Mouse (Mus musculus): ENCODE results near the gene Slc7a1. TPM values are rescaled to one million over a fixed set of nuclear protein-coding genes. Genes with fewer than 3 reads are reported as not detected.

Slc7a1 gene
- polyA plus RNA-seq, 1 experiment from 2014 or later, result 23.0 TPM

DNA sequence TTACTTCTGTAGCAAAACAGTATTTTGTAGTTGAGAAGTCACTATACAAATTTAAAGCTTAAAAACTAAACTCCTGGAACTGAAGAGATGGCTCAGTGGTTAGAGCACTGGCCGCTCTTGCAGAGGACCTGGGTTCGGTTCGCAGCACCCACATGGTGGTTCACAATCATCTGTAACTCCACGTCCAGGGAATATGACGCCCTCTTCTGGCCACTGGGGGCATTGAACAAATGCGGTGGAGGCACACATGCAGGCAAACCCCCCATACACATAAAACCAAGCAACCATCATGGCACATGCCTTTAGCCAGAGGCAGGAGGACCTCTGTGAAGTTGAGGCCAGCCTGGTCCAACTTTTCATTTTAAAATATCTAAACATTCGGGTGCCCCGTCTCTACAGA, 23.3 kb downstream of the Slc7a1 start:
- no peak overlapping the region for H3K4me3 ChIP-seq (ENCODE audit: control insufficient read depth in 1 of 2, insufficient read depth in 1 of 2, low read depth in 1 of 2, low read length in 2 of 2)
- H3K9me3 ChIP-seq (ENCODE audit: control insufficient read depth, low read length), result peaks cover 7% of the 10 kb centered on the region
- H3K4me1 ChIP-seq (ENCODE audit: control insufficient read depth in 2 of 2, insufficient read depth in 2 of 2, low read length in 2 of 2), result peaks cover 8% of the 10 kb centered on the region in 2 experiments; a peak in 3 of 4 replicates
- H3K9ac ChIP-seq (ENCODE audit: low read length), result no peak overlapping the region
- H3K4me2 ChIP-seq (ENCODE audit: low read length), result no peak overlapping the region
- H3K36me3 ChIP-seq (ENCODE audit: control insufficient read depth, insufficient read depth, low read length), result 0 out of 2 replicates have a peak, but pooled peaks cover 9% of the 10 kb centered on the region
- H3K27me3 ChIP-seq (ENCODE audit: control insufficient read depth, insufficient read depth, low read length), result no peaks in the 10 kb centered on the region
- WGBS, result 94% methylated on average over 8 of the region's 8 CpGs
- ATAC-seq (ENCODE audit: insufficient number of reproducible peaks, insufficient read depth, low FRiP score, low read depth), result no peak
- no peak overlapping the region for H3K27ac ChIP-seq (replicated peaks in 1 of 2; ENCODE audit: control insufficient read depth in 1 of 2, insufficient read depth in 1 of 2, low read depth in 2 of 2, low read length in 2 of 2)

DNA sequence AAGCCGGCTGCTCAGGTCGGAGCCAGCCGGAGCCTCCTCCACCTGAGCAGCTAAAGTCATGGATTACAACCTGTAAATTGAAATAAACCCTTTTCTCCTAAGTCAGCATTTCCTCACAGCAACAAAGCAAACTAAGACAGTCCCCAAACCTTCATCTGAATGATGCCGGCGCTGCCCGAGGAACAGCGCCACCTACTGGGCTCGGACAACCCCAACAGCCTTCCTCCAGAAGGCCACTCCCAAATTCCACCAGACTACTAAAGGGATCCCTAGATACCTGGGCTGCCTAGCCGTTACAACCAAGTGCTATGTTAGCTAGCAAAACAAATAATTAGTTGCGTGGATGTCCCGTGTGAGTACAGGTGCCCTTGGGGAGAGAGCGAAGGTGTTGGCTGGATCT, 24.2 kb downstream of the Slc7a1 start:
- Histone ChIP-seq H3K4me3 (ENCODE audit: control insufficient read depth in 1 of 2, insufficient read depth in 1 of 2, low read depth in 1 of 2, low read length in 2 of 2) (no peak overlapping the region), H3K9me3 (ENCODE audit: control insufficient read depth, low read length) (peaks cover 7% of the 10 kb centered on the region), H3K36me3 (ENCODE audit: control insufficient read depth, insufficient read depth, low read length) (0 out of 2 replicates have a peak, but pooled peaks cover 9% of the 10 kb centered on the region), H3K4me1 (ENCODE audit: control insufficient read depth in 2 of 2, insufficient read depth in 2 of 2, low read length in 2 of 2) (peaks cover 8% of the 10 kb centered on the region in 2 experiments; a peak in 3 of 4 replicates), H3K27me3 (ENCODE audit: control insufficient read depth, insufficient read depth, low read length) (no peaks in the 10 kb centered on the region), H3K4me2 (ENCODE audit: low read length) (no peak overlapping the region), H3K27ac (replicated peaks in 1 of 2; ENCODE audit: control insufficient read depth in 1 of 2, insufficient read depth in 1 of 2, low read depth in 2 of 2, low read length in 2 of 2) (no peak overlapping the region), H3K9ac (ENCODE audit: low read length) (no peak overlapping the region)
- ATAC-seq (ENCODE audit: insufficient number of reproducible peaks, insufficient read depth, low FRiP score, low read depth), result no peak
- 75% methylated on average over 12 of the region's 12 CpGs for WGBS

- Histone ChIP-seq H3K36me3 (ENCODE audit: control insufficient read depth, insufficient read depth, low read length) (0 out of 2 replicates have a peak, but pooled peaks cover 9% of the 10 kb centered on the region), H3K27ac (replicated peaks in 1 of 2; ENCODE audit: control insufficient read depth in 1 of 2, insufficient read depth in 1 of 2, low read depth in 2 of 2, low read length in 2 of 2) (no peak overlapping the region), H3K4me2 (ENCODE audit: low read length) (no peak overlapping the region), H3K9me3 (ENCODE audit: control insufficient read depth, low read length) (peaks cover 12% of the 10 kb centered on the region), H3K9ac (ENCODE audit: low read length) (no peak overlapping the region), H3K4me3 (ENCODE audit: control insufficient read depth in 1 of 2, insufficient read depth in 1 of 2, low read depth in 1 of 2, low read length in 2 of 2) (no peak overlapping the region), H3K27me3 (ENCODE audit: control insufficient read depth, insufficient read depth, low read length) (no peaks in the 10 kb centered on the region), H3K4me1 (ENCODE audit: control insufficient read depth in 2 of 2, insufficient read depth in 2 of 2, low read length in 2 of 2) (peaks cover 8% of the 10 kb centered on the region in 2 experiments; a peak in 3 of 4 replicates)
- WGBS, result 81% methylated on average over 9 of the region's 9 CpGs
- no peak for ATAC-seq (ENCODE audit: insufficient number of reproducible peaks, insufficient read depth, low FRiP score, low read depth)
Observed at GRCm38 (mm10) chr5:148373092-148373685, 26.5 kb downstream of the Slc7a1 start.

DNA sequence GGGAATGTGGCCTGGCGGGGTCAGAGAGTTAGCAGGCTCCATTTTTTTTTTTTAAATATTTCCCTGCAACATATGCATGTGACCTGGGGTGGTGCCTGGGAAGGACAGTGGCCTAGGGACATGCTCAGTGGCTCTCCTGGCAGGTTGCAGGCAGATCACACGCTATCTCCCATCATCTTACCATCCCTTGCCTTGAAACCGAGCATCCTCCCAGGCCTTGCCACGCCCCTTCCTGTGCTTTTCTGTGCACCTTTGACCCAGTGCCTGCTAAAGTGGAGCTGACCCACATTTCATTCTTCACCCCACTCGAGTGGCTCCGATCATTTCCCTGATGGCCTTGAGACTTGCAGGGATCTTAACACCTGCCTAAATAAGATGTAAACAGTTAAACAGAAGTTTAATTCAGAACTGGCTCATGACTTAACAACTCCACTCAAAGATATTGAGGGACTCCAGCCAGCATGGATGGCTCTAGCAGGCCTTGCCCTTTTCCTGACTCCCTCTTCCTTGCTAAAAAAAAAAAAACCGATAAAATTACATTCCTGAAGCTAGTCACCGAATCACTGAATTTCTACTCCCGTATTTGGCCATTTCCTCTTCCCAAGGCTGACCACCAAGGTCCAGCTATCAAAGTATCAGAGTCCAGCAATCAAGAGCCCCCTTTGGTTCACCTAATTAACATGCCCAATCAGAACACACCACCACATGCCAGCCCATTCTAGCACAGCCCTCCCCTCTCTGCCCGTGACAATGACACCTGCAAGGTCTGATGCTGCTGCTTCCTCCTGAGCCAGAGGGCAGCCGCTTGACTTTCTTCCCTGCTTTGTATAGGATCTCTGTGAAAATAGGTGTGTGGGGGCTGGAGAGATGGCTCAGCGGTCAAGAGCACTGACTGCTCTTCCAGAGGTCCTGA, 27.4 kb downstream of the Slc7a1 start:
- WGBS, result 65% methylated on average over 12 of the region's 12 CpGs
- H3K27ac ChIP-seq (replicated peaks in 1 of 2; ENCODE audit: control insufficient read depth in 1 of 2, insufficient read depth in 1 of 2, low read depth in 2 of 2, low read length in 2 of 2), result peak overlapping the region; percentile 2 to 15; a peak in 1 of 4 replicates
- peaks cover 12% of the 10 kb centered on the region for H3K9me3 ChIP-seq (ENCODE audit: control insufficient read depth, low read length)
- H3K36me3 ChIP-seq (ENCODE audit: control insufficient read depth, insufficient read depth, low read length), result 0 out of 2 replicates have a peak, but pooled peaks cover 9% of the 10 kb centered on the region
- H3K4me2 ChIP-seq (ENCODE audit: low read length), result no peak overlapping the region
- peaks cover 8% of the 10 kb centered on the region in 2 experiments; a peak in 3 of 4 replicates for H3K4me1 ChIP-seq (ENCODE audit: control insufficient read depth in 2 of 2, insufficient read depth in 2 of 2, low read length in 2 of 2)
- no peaks in the 10 kb centered on the region for H3K27me3 ChIP-seq (ENCODE audit: control insufficient read depth, insufficient read depth, low read length)
- ATAC-seq (ENCODE audit: insufficient number of reproducible peaks, insufficient read depth, low FRiP score, low read depth), result no peak
- H3K4me3 ChIP-seq (ENCODE audit: control insufficient read depth in 1 of 2, insufficient read depth in 1 of 2, low read depth in 1 of 2, low read length in 2 of 2), result no peak overlapping the region
- H3K9ac ChIP-seq (ENCODE audit: low read length), result no peak overlapping the region

GRCm38 (mm10) chr5:148371375-148371774, 28.3 kb downstream of the Slc7a1 start:
- H3K27ac ChIP-seq (replicated peaks in 1 of 2; ENCODE audit: control insufficient read depth in 1 of 2, insufficient read depth in 1 of 2, low read depth in 2 of 2, low read length in 2 of 2), result no peak overlapping the region
- ATAC-seq (ENCODE audit: insufficient number of reproducible peaks, insufficient read depth, low FRiP score, low read depth), result no peak
- no peak overlapping the region for H3K9ac ChIP-seq (ENCODE audit: low read length)
- 0 out of 2 replicates have a peak, but pooled peaks cover 9% of the 10 kb centered on the region for H3K36me3 ChIP-seq (ENCODE audit: control insufficient read depth, insufficient read depth, low read length)
- H3K4me1 ChIP-seq (ENCODE audit: control insufficient read depth in 2 of 2, insufficient read depth in 2 of 2, low read length in 2 of 2), result peaks cover 8% of the 10 kb centered on the region in 2 experiments; a peak in 3 of 4 replicates
- H3K27me3 ChIP-seq (ENCODE audit: control insufficient read depth, insufficient read depth, low read length), result no peaks in the 10 kb centered on the region
- H3K4me2 ChIP-seq (ENCODE audit: low read length), result no peak overlapping the region
- no peak overlapping the region for H3K4me3 ChIP-seq (ENCODE audit: control insufficient read depth in 1 of 2, insufficient read depth in 1 of 2, low read depth in 1 of 2, low read length in 2 of 2)
- H3K9me3 ChIP-seq (ENCODE audit: control insufficient read depth, low read length), result peaks cover 11% of the 10 kb centered on the region
- WGBS, result 93% methylated on average over 9 of the region's 9 CpGs

GRCm38 (mm10) chr5:148370624-148371023, 29.1 kb downstream of the Slc7a1 start:
- Histone ChIP-seq H3K27ac (replicated peaks in 1 of 2; ENCODE audit: control insufficient read depth in 1 of 2, insufficient read depth in 1 of 2, low read depth in 2 of 2, low read length in 2 of 2) (no peak overlapping the region), H3K36me3 (ENCODE audit: control insufficient read depth, insufficient read depth, low read length) (0 out of 2 replicates have a peak, but pooled peaks cover 2% of the 10 kb centered on the region), H3K27me3 (ENCODE audit: control insufficient read depth, insufficient read depth, low read length) (no peaks in the 10 kb centered on the region), H3K4me2 (ENCODE audit: low read length) (no peak overlapping the region), H3K9me3 (ENCODE audit: control insufficient read depth, low read length) (peaks cover 7% of the 10 kb centered on the region; the same call in 1 of the 2 replicates), H3K4me1 (ENCODE audit: control insufficient read depth in 2 of 2, insufficient read depth in 2 of 2, low read length in 2 of 2) (peaks cover 8% of the 10 kb centered on the region in 2 experiments; a peak in 3 of 4 replicates), H3K9ac (ENCODE audit: low read length) (no peak overlapping the region), H3K4me3 (ENCODE audit: control insufficient read depth in 1 of 2, insufficient read depth in 1 of 2, low read depth in 1 of 2, low read length in 2 of 2) (no peak overlapping the region)
- ATAC-seq (ENCODE audit: insufficient number of reproducible peaks, insufficient read depth, low FRiP score, low read depth), result no peak
- WGBS, result 96% methylated on average over 1 of the region's 1 CpGs

GRCm38 (mm10) chr5:148369178-148369577, 30.5 kb downstream of the Slc7a1 start:
- ATAC-seq (ENCODE audit: insufficient number of reproducible peaks, insufficient read depth, low FRiP score, low read depth), result no peak

More at GRCm38 (mm10) chr5:148369178-148369577, 30.5 kb downstream of the Slc7a1 start:
- Histone ChIP-seq H3K4me3 (ENCODE audit: control insufficient read depth in 1 of 2, insufficient read depth in 1 of 2, low read depth in 1 of 2, low read length in 2 of 2) (no peak overlapping the region), H3K4me2 (ENCODE audit: low read length) (no peak overlapping the region), H3K9ac (ENCODE audit: low read length) (no peak overlapping the region), H3K36me3 (ENCODE audit: control insufficient read depth, insufficient read depth, low read length) (no peaks in the 10 kb centered on the region), H3K27me3 (ENCODE audit: control insufficient read depth, insufficient read depth, low read length) (no peaks in the 10 kb centered on the region), H3K9me3 (ENCODE audit: control insufficient read depth, low read length) (peaks cover 5% of the 10 kb centered on the region; the same call in 1 of the 2 replicates), H3K27ac (replicated peaks in 1 of 2; ENCODE audit: control insufficient read depth in 1 of 2, insufficient read depth in 1 of 2, low read depth in 2 of 2, low read length in 2 of 2) (no peak overlapping the region), H3K4me1 (ENCODE audit: control insufficient read depth in 2 of 2, insufficient read depth in 2 of 2, low read length in 2 of 2) (peaks cover 7 to 8% of the 10 kb centered on the region in 2 experiments; a peak in 3 of 4 replicates)
- WGBS, result 95% methylated on average over 3 of the region's 3 CpGs

Measured in heart, embryonic 14.5 days (tissue).